Mouse (Mus musculus) midbrain, embryonic 16.5 days (tissue): ENCODE measurements around the gene Tmem18. TPM values are rescaled to one million over a fixed set of nuclear protein-coding genes. Genes with fewer than 3 reads are reported as not detected.

Source experiments
- ATAC-seq: fragments of 200-750 bp; cut with Nextera tagmentation; 2 replicates; pipeline ENCODE4 v1.8.0; 2017; ENCODE audit warnings: moderate TSS enrichment
- H3K27ac ChIP-seq: fragments of 300-500 bp; sonication (generic); 2 replicates; pipeline ENCODE4 v1.5.1; 2014; ENCODE audit warnings: mild to moderate bottlenecking, low read length, mixed read lengths
- H3K27me3 ChIP-seq: fragments of 300-500 bp; sonication (generic); 2 replicates; pipeline ENCODE4 v1.6.1; 2014; ENCODE audit warnings: low read depth, low read length, mixed read lengths; ENCODE audit not compliant: control insufficient read depth, insufficient read depth
- H3K36me3 ChIP-seq: fragments of 300-500 bp; sonication (generic); 2 replicates; pipeline ENCODE4 v1.6.1; 2014; ENCODE audit warnings: mild to moderate bottlenecking, low read length, moderate library complexity, mixed read lengths; ENCODE audit not compliant: control insufficient read depth, insufficient read depth
- H3K4me1 ChIP-seq: fragments of 300-500 bp; sonication (generic); 2 replicates; pipeline ENCODE4 v1.6.1; 2014; ENCODE audit warnings: mild to moderate bottlenecking, low read length, mixed read lengths; ENCODE audit not compliant: control insufficient read depth, insufficient read depth
- H3K4me2 ChIP-seq: fragments of 300-500 bp; sonication (generic); 2 replicates; pipeline ENCODE4 v1.6.1; 2014; ENCODE audit warnings: mild to moderate bottlenecking, low read length, mixed read lengths
- H3K4me3 ChIP-seq: fragments of 300-500 bp; sonication (generic); 2 replicates; pipeline ENCODE4 v1.5.1; 2014; ENCODE audit warnings: low read depth, mild to moderate bottlenecking, low read length, moderate library complexity, mixed read lengths
- H3K9ac ChIP-seq: fragments of 300-500 bp; sonication (generic); 2 replicates; pipeline ENCODE4 v1.6.1; 2014; ENCODE audit warnings: low read depth, low read length, mixed read lengths
- H3K9me3 ChIP-seq: fragments of 300-500 bp; sonication (generic); replicated peaks from 2 replicates; pipeline ENCODE4 v1.6.1; 2014; ENCODE audit warnings: mild to moderate bottlenecking, low read length, mixed read lengths; ENCODE audit not compliant: control insufficient read depth, poor library complexity, severe bottlenecking
- WGBS: fragments of 180-500 bp; shearing (Covaris S2); extraction: QIAGEN DNeasy Blood & Tissue Kit; methylation state at CpG from one replicate; pipeline ENCODE4 v1.1.7; 2014; 5-methylcytosine and 5-hydroxymethylcytosine counted together
- polyA plus RNA-seq: library from polyadenylated mRNA; unstranded; fragments of >200 nt; fragmentation: Nextera tagmentation; extraction: Ambion mirVana; gene quantifications from 2 replicates; pipeline ENCODE4 v1.2.1, GENCODE M21; 2015

The Tmem18 gene
- 36.3 and 39.2 TPM in 2 replicates for polyA plus RNA-seq

- Histone ChIP-seq H3K4me3 (peak within 1 kb of the TSS; percentile 79), H3K4me1 (peaks cover 11% of the 10 kb centered on the region)
- under 1% methylated on average over 35 of the region's 35 CpGs for WGBS
These were observed at the start of gene Tmem18 for GRCm38 (mm10) chr12:30584356-30584740. Gene Tmem18 (plus strand): TSS chr12:30584426.

GRCm38 (mm10) chr12:30557349-30557748 is 26.9 kb upstream of the Tmem18 start:
- no peaks in the 10 kb centered on the region for H3K27me3 ChIP-seq
- no peaks in the 10 kb centered on the region for H3K9me3 ChIP-seq
- no peaks in the 10 kb centered on the region for H3K4me1 ChIP-seq
- H3K36me3 ChIP-seq = no peaks in the 10 kb centered on the region
- no peak overlapping the region for H3K4me2 ChIP-seq
- H3K4me3 ChIP-seq = no peak overlapping the region
- no peak overlapping the region for H3K9ac ChIP-seq
- H3K27ac ChIP-seq = no peak overlapping the region
- ATAC-seq = no peak

More at GRCm38 (mm10) chr12:30584356-30584740, at the start of gene Tmem18:
- H3K36me3 ChIP-seq = peaks cover 4% of the 10 kb centered on the region; the same call in 1 of the 2 replicates
- peak within 1 kb of the TSS; percentile 86 for H3K27ac ChIP-seq
- peak within 1 kb of the TSS; percentile 93 for H3K9ac ChIP-seq
- no peaks in the 10 kb centered on the region for H3K27me3 ChIP-seq
- ATAC-seq = peak; percentile 94
- no peaks in the 10 kb centered on the region for H3K9me3 ChIP-seq
- peak within 1 kb of the TSS; percentile 88 for H3K4me2 ChIP-seq

- WGBS = 24% methylated on average over 11 of the region's 11 CpGs
- Histone ChIP-seq H3K4me1 (no peaks in the 10 kb centered on the region), H3K9me3 (no peaks in the 10 kb centered on the region), H3K36me3 (no peaks in the 10 kb centered on the region), H3K9ac (no peak overlapping the region), H3K27ac (no peak overlapping the region), H3K4me2 (0 out of 2 replicates have a peak overlapping the region, but pooled peaks have one; percentile 3), H3K27me3 (no peaks in the 10 kb centered on the region), H3K4me3 (no peak overlapping the region)
- no peak for ATAC-seq
These were observed 22.8 kb upstream of the Tmem18 start for GRCm38 (mm10) chr12:30561411-30561810.

GRCm38 (mm10) chr12:30572075-30572474 is 12.2 kb upstream of the Tmem18 start:
- H3K4me1 ChIP-seq = no peaks in the 10 kb centered on the region
- H3K4me2 ChIP-seq = no peak overlapping the region
- H3K27me3 ChIP-seq = no peaks in the 10 kb centered on the region
- no peaks in the 10 kb centered on the region for H3K36me3 ChIP-seq
- H3K4me3 ChIP-seq = no peak overlapping the region
- no peak overlapping the region for H3K27ac ChIP-seq
- no peak for ATAC-seq
- 85% methylated on average over 4 of the region's 4 CpGs for WGBS
- no peaks in the 10 kb centered on the region for H3K9me3 ChIP-seq
- no peak overlapping the region for H3K9ac ChIP-seq

- no peak overlapping the region for H3K4me2 ChIP-seq
- no peak overlapping the region for H3K27ac ChIP-seq
- H3K27me3 ChIP-seq = no peaks in the 10 kb centered on the region
- WGBS = 83% methylated on average over 3 of the region's 3 CpGs
- no peak for ATAC-seq
- H3K4me3 ChIP-seq = no peak overlapping the region
- H3K4me1 ChIP-seq = no peaks in the 10 kb centered on the region
- no peaks in the 10 kb centered on the region for H3K36me3 ChIP-seq
- no peak overlapping the region for H3K9ac ChIP-seq
- H3K9me3 ChIP-seq = no peaks in the 10 kb centered on the region
These were observed 8.3 kb upstream of the Tmem18 start for GRCm38 (mm10) chr12:30575952-30576351.

- Histone ChIP-seq H3K4me2 (no peak overlapping the region), H3K9ac (no peak overlapping the region), H3K27me3 (no peaks in the 10 kb centered on the region), H3K9me3 (no peaks in the 10 kb centered on the region), H3K27ac (no peak overlapping the region), H3K4me1 (no peaks in the 10 kb centered on the region), H3K36me3 (no peaks in the 10 kb centered on the region), H3K4me3 (no peak overlapping the region)
- ATAC-seq = peak; percentile 68; the same call in 1 of the 2 replicates
- WGBS = 16% methylated on average over 5 of the region's 5 CpGs
These were observed 6.2 kb upstream of the Tmem18 start for GRCm38 (mm10) chr12:30578019-30578418.

- no peaks in the 10 kb centered on the region for H3K27me3 ChIP-seq
- no peak overlapping the region for H3K27ac ChIP-seq
- no peak overlapping the region for H3K9ac ChIP-seq
- no peak overlapping the region for H3K4me3 ChIP-seq
- WGBS = 87% methylated on average over 10 of the region's 10 CpGs
- H3K4me2 ChIP-seq = no peak overlapping the region
- H3K36me3 ChIP-seq = no peaks in the 10 kb centered on the region
- no peaks in the 10 kb centered on the region for H3K9me3 ChIP-seq
- peaks cover 11% of the 10 kb centered on the region for H3K4me1 ChIP-seq
- ATAC-seq = no peak
These were observed 2.9 kb upstream of the Tmem18 start for GRCm38 (mm10) chr12:30581277-30581676.

GRCm38 (mm10) chr12:30583586-30584355 is 455 bp upstream of the Tmem18 start:
- Histone ChIP-seq H3K27me3 (no peaks in the 10 kb centered on the region), H3K4me3 (peak overlapping the region; percentile 79), H3K9ac (peak overlapping the region; percentile 93), H3K27ac (no peak overlapping the region; the same call in 1 of the 2 replicates), H3K4me2 (peak overlapping the region; percentile 88), H3K4me1 (peaks cover 11% of the 10 kb centered on the region), H3K36me3 (peaks cover under 1% of the 10 kb centered on the region; the same call in 1 of the 2 replicates), H3K9me3 (no peaks in the 10 kb centered on the region)
- WGBS = 11% methylated on average over 12 of the region's 12 CpGs
- peak; percentile 71 for ATAC-seq

GRCm38 (mm10) chr12:30584863-30585262 is 637 bp downstream of the Tmem18 start:
- H3K9ac ChIP-seq = peak overlapping the region; percentile 93
- peak; percentile 66 for ATAC-seq
- H3K27ac ChIP-seq = peak overlapping the region; percentile 86
- H3K4me2 ChIP-seq = peak overlapping the region; percentile 88
- H3K27me3 ChIP-seq = no peaks in the 10 kb centered on the region
- peaks cover 6% of the 10 kb centered on the region; the same call in 1 of the 2 replicates for H3K36me3 ChIP-seq
- H3K9me3 ChIP-seq = no peaks in the 10 kb centered on the region
- 11% methylated on average over 6 of the region's 6 CpGs for WGBS
- H3K4me3 ChIP-seq = peak overlapping the region; percentile 79
- peaks cover 11% of the 10 kb centered on the region for H3K4me1 ChIP-seq
